In genomic region chr14:54603038-54603654, GRCm38 (mm10) we compare ENCODE assay signal across 1 mouse cellular context.
A peak's percentile ranks its signal among the peaks of the same experiment; 100 is the strongest.
TF ChIP-seq lines count a peak whose summit lies in the region.

No protein-coding gene starts in this region.

TF ChIP-seq in CH12.LX, 34 proteins besides CTCF, POLR2A, EP300 and RAD21:
- TF ChIP-seq CHD2 (IDR thresholded peaks at IDR 0.05; ENCODE audit: low read length) (peak; percentile 91), NRF1 (IDR thresholded peaks at IDR 0.05; ENCODE audit: low read depth, low read length) (peak; percentile 74), ETS1 (conservative IDR thresholded peaks at IDR 0.05; ENCODE audit: low read depth, low read length) (no peak), E2F4 (IDR thresholded peaks at IDR 0.05; ENCODE audit: insufficient replicate concordance, low read depth, low read length) (0 out of 2 replicates have a peak, but pooled peaks have one; percentile 19), MAZ (IDR thresholded peaks at IDR 0.05; ENCODE audit: low read depth, low read length) (peak; percentile 85), PAX5 (IDR thresholded peaks at IDR 0.05; ENCODE audit: low read length) (no peak), HCFC1 (IDR thresholded peaks at IDR 0.05; ENCODE audit: low read depth, low read length) (peak; percentile 55; the same call in 1 of the 2 replicates), BHLHE40 (IDR thresholded peaks at IDR 0.05; ENCODE audit: low read depth, low read length) (peak; percentile 31; the same call in 1 of the 2 replicates), ELF1 (IDR thresholded peaks at IDR 0.05; ENCODE audit: low read depth, low read length) (no peak), TBP (conservative IDR thresholded peaks at IDR 0.05; ENCODE audit: low read depth, low read length) (0 out of 2 replicates have a peak, but pooled peaks have one; percentile 60), TCF12 (IDR thresholded peaks at IDR 0.05; ENCODE audit: low read depth, low read length) (peak; percentile 79; the same call in 1 of the 2 replicates), MXI1 (IDR thresholded peaks at IDR 0.05; ENCODE audit: low read depth, low read length) (peak; percentile 44), ZMIZ1 (IDR thresholded peaks at IDR 0.05; ENCODE audit: low read depth, low read length) (peak; percentile 75; the same call in 1 of the 2 replicates), UBTF (IDR thresholded peaks at IDR 0.05; ENCODE audit: low read depth, low read length) (peak; percentile 39; the same call in 1 of the 2 replicates), NELFE (IDR thresholded peaks at IDR 0.05; ENCODE audit: low read depth, low read length) (peak; percentile 73)
